Mouse (Mus musculus): Measurements from ENCODE around the gene Dpep1.

The Dpep1 gene

DNA sequence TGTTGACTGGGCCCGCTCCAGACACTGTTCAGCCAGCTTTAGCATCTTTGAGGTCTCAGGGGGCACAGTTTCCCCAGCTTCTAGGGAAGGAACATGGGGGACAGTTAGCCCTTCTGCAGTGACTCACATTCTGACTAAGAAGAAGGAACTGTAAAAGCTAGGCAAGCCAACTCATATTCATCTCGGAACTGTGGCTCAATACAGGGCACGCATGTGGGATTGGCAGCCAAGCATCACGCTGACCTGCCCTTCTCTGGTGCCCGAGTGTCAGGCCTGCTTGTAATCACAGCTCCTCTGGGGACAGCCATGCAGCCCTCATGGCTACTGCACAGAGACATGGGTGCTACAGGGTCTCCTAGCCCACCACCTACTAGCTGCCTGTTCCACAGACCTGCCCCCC is 64.9 kb downstream of the Dpep1 start:
- DNase-seq: no peak
